Mouse (Mus musculus) myocyte (in vitro differentiated cells): ENCODE data around the gene Iqcb1.

Experiments
- CEBPB ChIP-seq: IDR thresholded peaks from 2 replicates; pipeline ENCODE4 v1.6.1; 2011; ENCODE audit warnings: mild to moderate bottlenecking, moderate library complexity; ENCODE audit not compliant: poor library complexity, insufficient read depth, severe bottlenecking
- E2F4 ChIP-seq: IDR thresholded peaks from one replicate; pipeline ENCODE4 v1.6.1; 2011; ENCODE audit warnings: mild to moderate bottlenecking, control low read depth, moderate library complexity; ENCODE audit not compliant: insufficient read depth
- MAX ChIP-seq: IDR thresholded peaks from one replicate; pipeline ENCODE4 v1.6.1; 2011; ENCODE audit warnings: low read depth, mild to moderate bottlenecking, control low read depth
- MYOD1 ChIP-seq, 3 experiments: IDR thresholded peaks; one replicate each; pipeline ENCODE4 v1.6.1; 2011; ENCODE audit warnings: control low read depth in 2 of 3, low read depth in 2 of 3, mild to moderate bottlenecking in 2 of 3, moderate library complexity in 1 of 3; ENCODE audit not compliant: insufficient read length in 2 of 3, control insufficient read depth in 1 of 3
- MYOG ChIP-seq, 3 experiments: IDR thresholded peaks; one replicate each; pipeline ENCODE4 v1.6.1; 2011; ENCODE audit warnings: control low read depth in 2 of 3, low read depth in 2 of 3, mild to moderate bottlenecking in 2 of 3; ENCODE audit not compliant: insufficient read length in 2 of 3, control insufficient read depth in 1 of 3, insufficient read depth in 1 of 3
- POLR2A ChIP-seq: IDR thresholded peaks from one replicate; pipeline ENCODE4 v1.6.1; 2011; ENCODE audit warnings: low read depth, mild to moderate bottlenecking, control low read depth, moderate library complexity; ENCODE audit not compliant: insufficient read length
- POLR2AphosphoS2 ChIP-seq: IDR thresholded peaks from one replicate; pipeline ENCODE4 v1.6.1; 2011; ENCODE audit warnings: low read depth, control low read depth; ENCODE audit not compliant: insufficient read length
- REST ChIP-seq: IDR thresholded peaks from one replicate; pipeline ENCODE4 v1.6.1; 2011; ENCODE audit warnings: mild to moderate bottlenecking, control low read depth, moderate library complexity; ENCODE audit not compliant: insufficient read depth, insufficient read length
- SRF ChIP-seq: IDR thresholded peaks from one replicate; pipeline ENCODE4 v1.6.1; 2011; ENCODE audit warnings: low read depth; ENCODE audit not compliant: control insufficient read depth, insufficient read length
- TCF12 ChIP-seq: IDR thresholded peaks from one replicate; pipeline ENCODE4 v1.6.1; 2011; ENCODE audit warnings: mild to moderate bottlenecking, control low read depth; ENCODE audit not compliant: poor library complexity, insufficient read depth, severe bottlenecking
- TCF3 ChIP-seq: IDR thresholded peaks from one replicate; pipeline ENCODE4 v1.6.1; 2011; ENCODE audit warnings: low read depth, control low read depth; ENCODE audit not compliant: insufficient read length
- USF1 ChIP-seq: IDR thresholded peaks from one replicate; pipeline ENCODE4 v1.6.1; 2011; ENCODE audit warnings: low read depth, mild to moderate bottlenecking, control low read depth, moderate library complexity

GRCm38 (mm10) chr16:36912311-36912710 lies 84.1 kb downstream of the Iqcb1 start:
- TF ChIP-seq POLR2A (no peak), REST (no peak), MAX (no peak), CEBPB (no peak), MYOD1 (IDR thresholded peaks at IDR 0.05; ENCODE audit: control insufficient read depth in 1 of 3, insufficient read length in 2 of 3, low read depth in 2 of 3) (no peak), POLR2AphosphoS2 (no peak), TCF12 (no peak), MYOG (IDR thresholded peaks at IDR 0.05; ENCODE audit: control insufficient read depth in 1 of 3, insufficient read depth in 1 of 3, insufficient read length in 2 of 3, low read depth in 2 of 3) (no peak), TCF3 (no peak), E2F4 (no peak), USF1 (no peak), SRF (no peak)
